Mouse (Mus musculus) testis, postnatal 10 days (tissue): ENCODE data around the gene Sspn.

Experiments
- DNase-seq: peaks from one replicate; pipeline ENCODE4 v3.0.0; 2021; ENCODE audit warnings: low spot score

Sspn gene

DNA sequence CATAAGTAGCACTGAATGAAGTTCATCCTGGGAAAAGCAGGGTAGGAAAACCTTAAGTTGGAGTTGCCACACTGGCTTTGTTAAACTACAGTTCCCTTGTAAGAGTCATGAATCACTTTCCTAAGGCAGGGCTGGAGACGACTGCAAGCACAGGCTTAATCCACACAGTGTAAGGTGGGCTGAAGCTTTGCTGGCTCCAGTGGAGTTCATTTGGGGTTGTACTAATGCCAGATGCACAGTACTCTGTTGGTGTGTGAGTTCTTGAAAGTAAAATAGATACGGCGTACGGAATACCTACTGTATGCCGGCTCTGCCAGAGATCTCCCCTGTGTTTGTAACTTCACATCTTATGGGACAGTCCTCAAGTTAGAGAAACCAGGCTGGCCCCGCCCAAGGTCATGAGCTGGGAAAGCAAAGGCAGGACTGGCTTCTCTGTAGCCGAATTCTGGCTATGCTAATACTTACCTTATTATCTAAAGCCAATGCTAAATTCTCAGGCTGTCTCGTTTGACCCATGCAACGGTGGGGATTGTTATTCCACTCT lies 3.3 kb downstream of the Sspn start:
- DNase-seq: no peak

DNA sequence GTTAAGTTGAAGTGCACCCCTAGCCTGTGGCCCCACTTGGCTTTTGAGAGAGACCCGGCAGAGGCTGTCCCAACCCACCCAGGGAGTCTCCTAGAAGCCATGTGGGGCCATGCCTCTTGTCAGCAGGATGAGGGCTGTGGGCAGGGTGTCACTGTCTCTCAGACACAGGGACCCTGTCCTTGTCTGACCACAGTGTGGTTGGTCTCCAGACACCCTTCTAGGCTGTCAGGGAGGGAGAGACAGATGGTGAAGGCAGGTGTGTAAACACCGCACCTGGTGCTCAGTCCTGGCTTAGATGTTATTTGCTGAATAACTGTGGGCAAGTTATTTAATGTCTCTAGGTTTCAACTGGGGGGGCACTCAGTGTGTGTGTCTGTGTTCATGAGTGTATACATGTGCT lies 4.5 kb downstream of the Sspn start:
- no peak for DNase-seq

- no peak for DNase-seq
Observed at GRCm38 (mm10) chr6:145936511-145936910, 5.1 kb downstream of the Sspn start.

- no peak for DNase-seq
Observed at GRCm38 (mm10) chr6:145940852-145941251, 9.4 kb downstream of the Sspn start.

DNA sequence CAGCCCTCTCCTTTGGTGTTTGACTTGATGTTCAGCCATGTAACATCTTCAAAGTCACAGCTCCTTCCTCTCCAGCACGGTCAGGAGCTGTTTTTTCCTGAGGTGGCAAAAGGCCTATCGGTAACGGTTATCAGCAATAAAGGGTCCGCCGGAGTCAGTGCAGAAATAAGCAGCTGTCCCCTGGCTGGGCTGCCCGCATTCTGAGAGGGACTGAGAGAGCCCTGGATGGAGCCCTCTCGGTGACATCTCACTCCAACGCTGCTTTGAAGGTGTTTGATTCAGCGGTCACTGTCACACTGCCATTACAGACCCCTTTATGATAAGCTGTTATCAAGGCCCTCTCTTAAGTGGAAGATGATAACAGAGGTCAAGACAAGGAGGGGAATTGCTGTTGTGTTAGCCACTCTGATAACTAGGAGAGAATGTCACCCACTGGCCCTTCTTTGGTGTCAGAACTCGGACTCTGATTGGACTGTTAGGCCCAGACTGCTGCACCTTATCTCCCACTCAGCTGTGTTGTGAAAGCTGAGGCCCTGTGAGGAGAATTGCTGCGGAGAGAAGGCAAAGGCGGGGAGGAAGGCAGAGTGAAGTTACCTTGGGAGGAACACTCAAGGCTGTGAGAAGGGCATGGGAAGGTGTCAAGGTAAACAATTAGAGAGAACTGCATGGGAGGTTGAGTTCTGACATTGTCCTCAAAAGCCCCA lies 11.0 kb downstream of the Sspn start:
- DNase-seq: no peak

DNA sequence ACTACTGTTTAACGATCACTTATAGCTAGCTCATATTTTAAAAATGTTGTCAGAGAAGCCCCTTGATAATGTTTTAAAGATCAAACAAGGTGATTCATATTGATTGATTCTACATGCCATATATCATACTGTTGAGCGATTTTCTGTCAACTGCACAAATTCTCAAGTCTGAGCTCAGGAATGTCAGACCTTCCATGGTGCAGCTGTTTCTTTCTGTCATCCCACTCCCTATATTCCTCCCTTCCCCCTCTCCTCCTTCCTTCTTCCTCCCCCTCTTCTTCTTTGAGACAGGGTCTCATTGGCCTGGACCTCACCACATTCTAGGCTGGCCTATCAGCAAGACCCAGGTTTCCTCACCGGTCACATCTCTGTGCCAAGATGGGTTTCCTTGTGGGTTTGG lies 12.0 kb downstream of the Sspn start:
- no peak for DNase-seq

DNA sequence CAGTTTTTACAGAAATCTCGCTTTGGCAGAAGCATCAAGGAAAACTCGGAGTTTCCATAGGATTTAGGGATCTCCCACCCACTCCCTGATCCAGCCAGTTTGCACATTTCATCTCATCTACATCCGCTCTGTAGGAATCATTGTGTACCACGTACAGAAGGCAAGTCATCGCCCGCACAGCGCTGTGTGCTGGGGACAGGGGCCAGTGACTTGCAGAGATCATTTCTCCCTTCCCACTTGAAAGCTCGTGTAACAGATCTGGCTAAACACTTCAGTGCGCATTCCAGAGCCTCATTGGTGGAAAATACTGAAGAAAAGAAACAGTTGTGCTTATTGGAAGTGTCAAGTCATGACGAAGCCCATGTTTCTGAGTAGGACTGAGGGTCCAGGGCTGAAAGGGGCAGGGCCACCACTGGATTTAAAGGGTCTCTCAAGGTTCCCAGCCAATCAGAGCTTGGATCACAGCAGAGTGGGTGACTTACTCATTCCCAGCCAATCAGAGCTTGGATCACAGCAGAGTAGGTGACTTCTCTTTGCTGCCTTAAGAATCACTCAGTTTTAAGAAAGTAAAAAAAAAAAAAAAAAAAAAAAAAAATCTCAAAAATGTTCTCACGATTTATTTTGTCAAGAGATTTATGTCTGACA lies 14.4 kb downstream of the Sspn start:
- DNase-seq: no peak

GRCm38 (mm10) chr6:145949049-145949448 lies 17.6 kb downstream of the Sspn start:
- DNase-seq: no peak

DNA sequence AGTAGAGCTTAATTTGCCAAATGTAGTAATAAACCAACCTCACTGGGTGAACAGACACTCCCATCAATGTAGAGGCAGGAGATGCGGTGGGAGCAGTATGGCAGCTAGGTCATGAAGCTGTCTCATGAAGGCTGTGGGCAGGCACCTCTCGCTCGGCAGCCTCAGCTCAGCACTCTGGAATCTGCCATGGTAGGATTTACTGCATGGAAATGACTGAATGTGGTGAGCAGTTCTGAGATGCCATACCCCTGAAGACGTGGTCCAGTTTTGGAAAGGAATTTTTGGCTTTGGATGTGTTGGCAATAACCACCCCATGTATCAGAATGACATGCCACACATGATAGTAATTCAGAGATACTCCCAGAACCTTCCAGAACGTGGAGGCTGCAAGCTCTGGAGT lies 19.2 kb downstream of the Sspn start:
- no peak for DNase-seq

DNA sequence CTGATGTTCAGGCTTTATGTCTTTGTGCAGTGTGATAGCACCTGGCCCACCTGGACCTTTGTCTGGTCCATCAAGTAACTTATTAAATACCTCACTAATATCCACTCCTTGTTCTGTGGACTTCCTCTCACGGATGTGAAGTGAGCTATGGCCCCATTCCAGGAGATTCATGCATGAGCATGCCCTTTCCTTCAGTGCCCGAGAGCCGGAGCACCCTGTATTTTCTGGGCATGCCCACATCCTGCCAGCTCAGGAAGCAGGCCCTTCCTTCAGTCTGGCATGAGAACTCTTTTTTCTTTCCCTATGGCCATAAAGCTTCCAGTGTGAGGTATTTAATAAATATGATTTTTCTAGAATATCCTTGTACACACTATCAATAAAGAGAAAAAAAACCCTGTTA lies 21.2 kb downstream of the Sspn start:
- no peak for DNase-seq

GRCm38 (mm10) chr6:145953121-145953896 lies 21.9 kb downstream of the Sspn start:
- no peak for DNase-seq

- no peak for DNase-seq
Observed at GRCm38 (mm10) chr6:145957427-145957965, 26.1 kb downstream of the Sspn start.

DNA sequence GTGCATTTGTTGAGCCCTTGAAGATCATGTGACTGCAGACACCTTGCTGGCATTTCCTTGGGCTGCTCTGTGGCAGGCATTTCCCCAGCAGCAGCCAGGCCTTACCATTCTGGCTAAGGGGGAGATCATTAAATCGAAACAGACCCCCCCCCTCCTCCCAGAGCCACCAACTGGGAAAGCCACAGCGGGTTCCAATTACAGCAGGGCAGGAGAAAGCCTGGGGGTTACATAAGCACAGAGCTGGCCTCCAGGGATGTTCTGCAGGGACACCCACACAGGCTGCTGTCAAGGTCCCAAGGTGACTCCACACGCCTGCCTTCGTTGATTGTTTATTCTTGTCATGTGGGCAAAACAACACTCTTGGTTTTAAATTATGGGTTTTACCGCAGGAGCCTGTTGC lies 26.6 kb downstream of the Sspn start:
- no peak for DNase-seq

DNA sequence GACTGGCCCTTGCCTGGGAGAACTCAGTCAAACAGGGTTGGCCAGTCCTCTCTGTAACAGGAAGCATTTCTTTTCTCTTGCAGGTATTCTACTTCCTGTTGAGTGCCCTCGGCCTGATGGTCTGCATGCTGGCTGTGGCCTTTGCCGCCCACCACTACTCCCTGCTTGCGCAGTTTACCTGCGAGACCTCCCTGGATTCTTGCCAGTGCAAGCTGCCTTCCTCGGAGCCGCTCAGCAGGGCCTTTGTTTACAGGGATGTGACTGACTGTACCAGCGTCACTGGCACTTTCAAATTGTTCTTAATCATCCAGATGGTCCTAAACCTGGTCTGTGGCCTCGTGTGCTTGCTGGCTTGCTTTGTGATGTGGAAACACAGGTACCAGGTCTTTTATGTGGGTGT lies 29.6 kb downstream of the Sspn start:
- no peak for DNase-seq

GRCm38 (mm10) chr6:145963966-145964365 lies 32.5 kb downstream of the Sspn start:
- DNase-seq: no peak

- DNase-seq: no peak
Observed at GRCm38 (mm10) chr6:145967693-145968092, 36.3 kb downstream of the Sspn start.

- DNase-seq: no peak
Observed at GRCm38 (mm10) chr6:145968301-145968818, 36.9 kb downstream of the Sspn start.

GRCm38 (mm10) chr6:145968821-145969220 lies 37.4 kb downstream of the Sspn start:
- no peak for DNase-seq

GRCm38 (mm10) chr6:145969572-145969971 lies 38.1 kb downstream of the Sspn start:
- DNase-seq: no peak

- no peak for DNase-seq
Observed at GRCm38 (mm10) chr6:145972107-145972506, 40.7 kb downstream of the Sspn start.

DNA sequence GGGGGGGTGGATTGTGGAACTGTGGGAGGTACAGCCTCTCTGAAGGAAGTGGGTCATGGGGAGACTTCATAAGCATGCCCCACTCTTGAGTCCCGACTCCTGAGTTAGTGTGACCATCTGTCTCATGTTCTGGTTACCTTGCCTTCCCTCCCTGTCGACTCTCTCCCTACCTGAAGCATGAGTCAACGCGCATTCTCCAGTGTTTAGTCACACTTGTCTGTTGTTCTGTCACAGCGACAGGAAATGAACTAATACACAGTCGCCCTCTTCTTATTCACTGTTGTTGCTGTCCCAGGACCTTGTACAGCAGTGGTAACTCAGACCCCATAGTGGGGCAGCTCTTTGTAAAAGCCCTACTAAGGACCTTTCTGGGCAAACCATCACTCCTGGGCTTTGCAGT lies 41.4 kb downstream of the Sspn start:
- DNase-seq: no peak

DNA sequence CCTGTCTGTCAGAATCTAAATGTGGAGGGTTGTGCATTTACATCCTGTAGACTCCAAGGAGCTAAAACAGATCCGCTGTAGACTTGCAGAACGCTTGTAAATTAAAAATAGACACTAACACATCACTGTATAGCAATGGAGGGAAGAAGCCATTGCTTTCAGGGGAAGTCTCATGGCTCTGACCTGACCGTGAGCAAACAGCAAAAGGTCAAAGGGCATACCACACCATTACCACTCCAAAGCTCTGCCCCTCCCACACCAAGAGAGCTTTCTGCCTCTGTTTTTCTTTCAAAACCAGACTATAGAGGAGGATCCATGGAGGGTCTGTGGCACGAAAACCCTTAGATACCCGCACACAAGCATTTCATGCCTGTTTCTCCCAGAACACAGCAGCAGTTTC lies 41.9 kb downstream of the Sspn start:
- DNase-seq: no peak
